Mouse (Mus musculus) gastrocnemius, adult 18-20 months (tissue): ENCODE results near the gene Polr2m. TPM values are rescaled to one million over a fixed set of nuclear protein-coding genes. Genes with fewer than 3 reads are reported as not detected.
"Not testable (repeated sequence)": the region's sequence is repeated elsewhere in the genome, so short reads cannot be mapped to it uniquely, and the experiment has no call there.

ENCODE experiments used
- DNase-seq: peaks from one replicate; pipeline ENCODE4 v3.0.0; 2021; ENCODE audit warnings: low spot score
- long read RNA-seq, 2 experiments: library from polyadenylated mRNA; stranded (forward); transcript quantifications; one replicate each; pipeline ENCODE4 v2.0.0; 2021
- total RNA-seq, 2 experiments: library from RNA; stranded (reverse); gene quantifications; 2 replicates each; pipeline ENCODE4 v1.2.3; 2021

The Polr2m gene
- 100 to 1,000 TPM; 198 to 199 TPM for total RNA-seq
- long read RNA-seq, experiment 1, transcript Polr2m-202 (4 exons, 2,138 nt): minor isoform, 8 of 622 reads
- long read RNA-seq, experiment 1, transcript Polr2m-201 (4 exons, 2,200 nt): major isoform, 595 of 622 reads
- long read RNA-seq, experiment 1, partial matches to known transcripts: 7 of 622 reads
- long read RNA-seq, experiment 1, other reads (novel, unspliced or antisense): 12 of 622 reads
- long read RNA-seq, experiment 2, transcript Polr2m-201 (4 exons, 2,200 nt): major isoform, 392 of 412 reads
- long read RNA-seq, experiment 2, partial matches to known transcripts: 3 of 412 reads
- long read RNA-seq, experiment 2, other reads (novel, unspliced or antisense): 12 of 412 reads

- peak; percentile 95 for DNase-seq
Measured at GRCm38 (mm10) chr9:71485475-71486094, at the start of gene Polr2m. TSS of gene Polr2m (minus strand) at chr9:71485935.

- DNase-seq: no peak
Measured at GRCm38 (mm10) chr9:71535036-71535435, 49.3 kb upstream of the Polr2m start.

GRCm38 (mm10) chr9:71529960-71530359 lies 44.2 kb upstream of the Polr2m start:
- DNase-seq: no peak

- DNase-seq: no peak
Measured at GRCm38 (mm10) chr9:71527438-71527837, 41.7 kb upstream of the Polr2m start.

GRCm38 (mm10) chr9:71523901-71524300 lies 38.2 kb upstream of the Polr2m start:
- DNase-seq: peak; percentile 42

GRCm38 (mm10) chr9:71519836-71520235 lies 34.1 kb upstream of the Polr2m start:
- no peak for DNase-seq

GRCm38 (mm10) chr9:71517487-71517886 lies 31.8 kb upstream of the Polr2m start:
- DNase-seq: no peak

GRCm38 (mm10) chr9:71515862-71516261 lies 30.1 kb upstream of the Polr2m start:
- DNase-seq: no peak

- no peak for DNase-seq
Measured at GRCm38 (mm10) chr9:71513566-71513965, 27.8 kb upstream of the Polr2m start.

GRCm38 (mm10) chr9:71512899-71513298 lies 27.2 kb upstream of the Polr2m start:
- no peak for DNase-seq

GRCm38 (mm10) chr9:71498391-71499182 lies 12.9 kb upstream of the Polr2m start:
- DNase-seq: no peak

GRCm38 (mm10) chr9:71496637-71497036 lies 10.9 kb upstream of the Polr2m start:
- DNase-seq: no peak

GRCm38 (mm10) chr9:71493771-71494170 lies 8.0 kb upstream of the Polr2m start:
- no peak for DNase-seq

GRCm38 (mm10) chr9:71492296-71493025 lies 6.7 kb upstream of the Polr2m start:
- DNase-seq: no peak

GRCm38 (mm10) chr9:71490076-71490475 lies 4.3 kb upstream of the Polr2m start:
- DNase-seq: no peak

- DNase-seq: no peak
Measured at GRCm38 (mm10) chr9:71486127-71486526, 392 bp upstream of the Polr2m start.

- no peak for DNase-seq
Measured at GRCm38 (mm10) chr9:71484871-71485474, 762 bp downstream of the Polr2m start.

GRCm38 (mm10) chr9:71483872-71484271 lies 1.9 kb downstream of the Polr2m start:
- not testable (repeated sequence) for DNase-seq

GRCm38 (mm10) chr9:71480305-71480704 lies 5.4 kb downstream of the Polr2m start:
- DNase-seq: no peak

- no peak for DNase-seq
Measured at GRCm38 (mm10) chr9:71479413-71479812, 6.3 kb downstream of the Polr2m start.

GRCm38 (mm10) chr9:71478596-71478995 lies 7.1 kb downstream of the Polr2m start:
- no peak for DNase-seq
